Mouse (Mus musculus): ENCODE data around the gene Tmem80.

Tmem80 gene

DNA sequence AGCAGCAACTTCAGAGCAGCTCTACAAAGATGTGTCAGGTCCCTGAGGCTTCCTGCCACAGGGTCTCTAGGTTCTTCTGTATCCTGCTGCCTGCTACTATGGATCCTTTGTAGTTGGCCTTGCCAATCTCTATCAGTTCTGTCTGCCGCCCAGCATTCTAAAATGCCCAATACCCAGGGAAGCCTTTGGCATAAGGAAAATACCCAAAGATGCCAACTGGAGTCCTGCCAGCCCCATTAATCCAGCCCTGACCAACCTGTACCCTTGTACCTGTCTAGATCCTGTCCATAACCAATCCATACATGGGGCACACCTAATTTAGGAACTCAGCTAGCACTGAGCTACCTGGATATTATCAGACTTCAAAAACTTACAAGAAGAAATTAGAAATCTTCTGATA, 2.9 kb upstream of the Tmem80 start:
- no peak for DNase-seq (ENCODE audit: low read depth, low spot score)

- DNase-seq (ENCODE audit: low read depth, low spot score) = no peak
Observed at GRCm38 (mm10) chr7:141326546-141327446, 743 bp upstream of the Tmem80 start.

GRCm38 (mm10) chr7:141328373-141328990, 943 bp downstream of the Tmem80 start:
- no peak for DNase-seq (ENCODE audit: low read depth, low spot score)

- no peak for DNase-seq (ENCODE audit: low read depth, low spot score)
Observed at GRCm38 (mm10) chr7:141330706-141331105, 3.2 kb downstream of the Tmem80 start.

DNA sequence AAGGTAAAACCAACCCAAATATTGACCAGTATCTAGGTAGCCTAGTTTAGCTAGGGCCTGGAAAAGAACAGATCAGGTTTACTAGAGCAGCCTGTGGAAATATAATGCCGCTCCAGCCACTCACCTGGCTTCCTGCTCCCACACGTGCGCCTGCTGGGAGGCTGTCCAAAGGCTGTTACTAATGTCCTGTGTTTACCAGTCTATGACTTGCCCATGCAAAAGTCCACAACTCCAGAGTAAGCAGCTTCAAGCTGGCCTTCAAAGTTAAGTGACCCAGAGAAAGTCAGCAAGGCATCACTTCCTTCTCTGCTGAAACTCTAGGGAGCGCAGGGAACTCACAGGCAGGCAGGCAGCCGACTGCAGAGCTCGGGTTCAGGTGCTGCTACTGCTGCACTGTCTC, 4.5 kb downstream of the Tmem80 start:
- DNase-seq (ENCODE audit: low read depth, low spot score) = no peak

GRCm38 (mm10) chr7:141335044-141335579, 7.6 kb downstream of the Tmem80 start:
- no peak for DNase-seq (ENCODE audit: low read depth, low spot score)

DNA sequence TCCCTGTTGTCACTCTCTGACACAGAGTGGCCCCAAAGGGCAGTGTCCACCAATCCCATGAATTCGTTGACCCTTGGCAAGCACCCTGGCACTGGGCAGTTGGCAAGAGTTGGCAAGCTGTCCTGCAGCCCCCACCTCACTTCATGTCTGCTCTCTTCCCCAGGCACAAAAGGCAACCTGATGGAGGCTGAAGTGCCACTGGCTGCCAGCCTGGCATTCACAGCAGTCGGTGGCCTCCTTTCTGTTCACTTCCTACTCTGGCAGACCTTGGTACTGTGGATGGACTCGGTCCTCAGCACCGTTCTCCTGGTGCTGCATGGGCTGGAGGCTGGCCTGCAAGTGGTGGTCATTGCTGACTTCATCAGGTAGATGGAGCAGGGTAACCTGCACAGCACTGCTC, 8.1 kb downstream of the Tmem80 start:
- DNase-seq (ENCODE audit: low read depth, low spot score) = no peak

DNA sequence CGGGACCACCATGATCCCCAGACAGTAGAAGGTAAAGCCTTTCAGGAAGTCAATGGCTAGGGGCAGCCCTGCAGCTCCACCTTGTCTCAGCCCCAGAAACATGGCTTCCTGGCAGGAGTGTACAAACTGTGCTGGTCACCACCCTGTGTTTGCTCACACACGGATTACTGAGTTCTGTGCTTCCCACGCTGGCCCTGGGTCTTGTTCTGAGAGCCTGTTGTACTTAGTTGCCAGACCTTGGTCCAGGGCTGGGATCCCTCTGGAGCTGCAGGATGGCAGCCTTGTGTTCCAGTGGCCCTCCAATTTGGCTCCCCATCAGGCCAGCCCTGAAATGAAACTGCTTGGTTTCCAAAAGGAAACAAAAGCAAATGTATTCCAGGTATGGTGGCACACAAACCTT, 8.8 kb downstream of the Tmem80 start:
- no peak for DNase-seq (ENCODE audit: low read depth, low spot score)

DNA sequence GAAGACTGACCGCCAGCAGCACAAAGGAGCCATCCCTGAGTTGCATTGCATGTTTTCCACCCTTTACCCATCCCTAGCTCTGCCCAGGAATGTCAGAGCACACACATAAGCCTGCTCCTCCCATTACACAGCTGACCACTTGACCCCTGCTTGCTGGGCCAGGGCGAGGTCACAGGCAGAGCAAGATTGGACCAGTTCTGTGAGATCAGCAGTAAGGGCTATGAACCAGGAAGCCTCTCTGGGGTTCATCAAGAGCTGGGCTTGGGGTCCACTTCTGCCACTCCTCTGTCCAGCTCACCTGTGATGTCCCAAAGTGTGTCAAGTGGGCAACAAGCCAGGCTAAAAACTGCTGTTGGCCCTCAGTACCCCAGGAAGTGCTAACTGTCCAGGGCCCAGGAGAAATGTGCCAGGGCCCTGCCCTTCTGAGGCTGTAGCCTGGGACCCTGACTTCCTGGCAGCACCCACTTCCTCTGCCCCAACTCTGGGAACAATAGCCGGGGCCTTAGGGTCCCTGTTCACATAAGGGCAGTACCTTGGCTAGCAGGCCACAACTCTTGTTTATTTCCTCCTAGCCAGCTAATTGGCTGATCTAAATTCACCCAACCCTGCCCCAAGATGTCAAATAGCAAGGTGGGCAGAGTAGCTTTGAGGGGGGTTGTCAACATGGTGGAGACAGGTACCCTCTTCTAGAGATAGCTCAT, 10.3 kb downstream of the Tmem80 start:
- DNase-seq (ENCODE audit: low read depth, low spot score) = no peak

- DNase-seq (ENCODE audit: low read depth, low spot score) = no peak
Observed at GRCm38 (mm10) chr7:141338576-141339131, 11.1 kb downstream of the Tmem80 start, which contains the start of gene Eps8l2. Gene Eps8l2 (plus strand): TSS chr7:141338880.

GRCm38 (mm10) chr7:141339215-141339920, 11.8 kb downstream of the Tmem80 start:
- no peak for DNase-seq (ENCODE audit: low read depth, low spot score)

DNA sequence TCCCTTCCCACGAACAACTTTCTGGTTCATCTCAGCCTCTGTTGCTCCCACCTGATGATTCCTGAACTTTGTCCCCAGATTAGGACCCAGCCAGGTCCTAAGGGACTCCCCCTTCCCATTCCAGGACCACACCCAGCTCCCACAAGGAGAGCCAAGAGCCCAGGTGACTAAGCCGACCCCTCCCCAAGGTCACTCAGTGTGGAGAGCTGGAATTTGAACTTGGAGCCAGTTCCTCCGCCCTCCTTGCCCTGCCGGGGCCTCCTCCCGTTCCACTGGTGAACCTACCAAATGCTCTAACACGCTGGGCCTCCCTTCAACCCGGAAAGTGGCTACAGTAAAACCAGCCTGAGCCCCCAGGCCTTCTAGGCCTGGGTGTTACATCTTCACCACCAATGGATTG, 12.5 kb downstream of the Tmem80 start:
- DNase-seq (ENCODE audit: low read depth, low spot score) = no peak

DNA sequence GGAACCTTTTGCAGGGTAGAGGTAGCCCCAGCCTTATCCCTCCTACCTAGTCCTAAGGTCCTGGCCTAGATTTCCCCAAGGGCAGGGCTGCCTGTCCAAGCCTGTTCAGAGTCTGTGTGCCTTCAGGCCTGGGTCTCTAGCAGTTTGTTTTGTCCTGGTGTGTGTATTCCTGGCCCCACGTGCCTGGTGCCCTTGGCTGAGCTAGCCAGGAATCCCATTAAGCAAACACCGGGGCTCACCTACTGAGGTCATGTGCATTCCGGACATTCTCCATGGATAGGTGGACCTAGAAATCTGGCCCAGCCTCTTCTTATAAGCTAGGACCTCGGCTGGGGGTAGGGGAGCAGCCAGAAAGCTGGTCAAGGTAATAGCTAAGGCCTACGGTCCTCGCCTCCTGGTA, 12.9 kb downstream of the Tmem80 start:
- no peak for DNase-seq (ENCODE audit: low read depth, low spot score)

DNA sequence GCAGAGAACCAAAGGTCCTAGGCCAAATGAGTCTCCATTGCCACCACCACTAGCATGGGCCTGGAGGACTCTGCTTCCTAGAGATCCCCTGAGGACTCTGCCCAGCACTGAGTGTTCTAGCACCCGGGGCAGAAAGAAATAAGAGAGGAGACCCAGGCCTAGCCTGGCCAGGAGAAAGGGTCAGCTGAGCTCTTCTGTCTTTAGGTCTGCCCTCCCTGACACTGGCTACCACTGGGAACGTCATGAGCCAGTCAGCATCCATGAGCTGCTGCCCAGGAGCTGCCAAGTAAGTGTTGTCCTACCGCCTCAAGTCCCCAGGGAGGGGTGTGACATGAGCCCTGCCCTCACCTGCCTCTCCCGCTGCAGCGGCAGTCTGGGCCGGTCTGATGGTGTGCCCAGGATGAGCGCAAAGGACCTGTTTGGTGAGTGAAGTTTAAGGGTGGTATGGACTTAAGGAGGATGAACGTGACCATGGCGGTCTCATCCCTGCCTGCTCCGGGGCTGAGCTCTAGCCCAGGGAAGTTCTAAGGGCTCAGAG, 14.2 kb downstream of the Tmem80 start:
- DNase-seq (ENCODE audit: low read depth, low spot score) = no peak

- no peak for DNase-seq (ENCODE audit: low read depth, low spot score)
Observed at GRCm38 (mm10) chr7:141343230-141343629, 15.7 kb downstream of the Tmem80 start.

GRCm38 (mm10) chr7:141343696-141344095, 16.2 kb downstream of the Tmem80 start:
- DNase-seq (ENCODE audit: low read depth, low spot score) = no peak

- peak; percentile 78 for DNase-seq (ENCODE audit: low read depth, low spot score)
Observed at GRCm38 (mm10) chr7:141344787-141345186, 17.2 kb downstream of the Tmem80 start.

GRCm38 (mm10) chr7:141351061-141351460, 23.5 kb downstream of the Tmem80 start:
- DNase-seq (ENCODE audit: low read depth, low spot score) = no peak

GRCm38 (mm10) chr7:141355051-141355450, 27.5 kb downstream of the Tmem80 start:
- no peak for DNase-seq (ENCODE audit: low read depth, low spot score)

DNA sequence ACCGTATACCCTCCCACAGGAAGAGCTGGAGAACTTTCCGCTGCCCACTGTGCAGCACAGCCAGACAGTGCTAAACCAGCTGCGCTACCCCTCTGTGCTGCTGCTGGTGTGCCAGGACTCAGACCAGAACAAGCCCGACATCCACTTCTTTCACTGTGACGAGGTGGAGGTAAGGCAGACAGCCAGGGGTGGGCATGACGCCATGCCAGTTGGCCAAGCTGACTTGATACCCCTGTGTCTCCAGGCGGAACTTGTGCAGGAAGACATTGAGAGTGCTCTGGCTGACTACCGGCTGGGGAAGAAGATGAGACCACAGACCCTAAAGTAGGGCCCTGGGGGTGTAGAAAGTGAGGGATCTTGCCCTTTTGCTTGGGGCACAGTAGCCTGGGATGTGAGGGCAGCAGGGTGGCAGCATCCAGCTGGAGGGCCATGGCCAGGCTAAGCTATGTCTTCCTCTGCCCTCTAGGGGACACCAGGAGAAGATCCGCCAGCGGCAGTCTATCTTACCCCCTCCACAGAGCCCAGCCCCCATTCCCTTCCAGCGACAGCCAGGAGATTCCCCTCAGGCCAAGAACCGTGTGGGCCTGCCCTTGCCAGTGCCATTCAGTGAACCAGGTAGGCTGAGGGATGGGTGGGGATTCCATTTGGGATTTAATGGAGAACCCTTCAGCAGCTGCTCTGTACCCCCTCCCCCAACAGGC, 28.2 kb downstream of the Tmem80 start:
- no peak for DNase-seq (ENCODE audit: low read depth, low spot score)
